Mouse (Mus musculus) layer of hippocampus, adult 18-20 months (tissue): ENCODE data around the gene Lrch1. TPM values are rescaled to one million over a fixed set of nuclear protein-coding genes. Genes with fewer than 3 reads are reported as not detected.
A peak's percentile ranks its signal among the peaks of the same experiment; 100 is the strongest.

Experiments
- DNase-seq, 2 experiments: peaks; one replicate each; pipeline ENCODE4 v3.0.0; 2022; ENCODE audit warnings: low spot score in 2 of 2
- total RNA-seq, 2 experiments: library from RNA; stranded (reverse); gene quantifications; 2 replicates each; pipeline ENCODE4 v1.2.3; 2021

Gene Lrch1
- total RNA-seq, 2 experiments from 2014 or later: 20.4 to 23.1 TPM

GRCm38 (mm10) chr14:74731221-74732078, 216.2 kb downstream of the Lrch1 start:
- no peak for DNase-seq

GRCm38 (mm10) chr14:74723541-74723940, 224.1 kb downstream of the Lrch1 start:
- no peak for DNase-seq

- peak; percentile 25 to 57 for DNase-seq
These were observed 238.6 kb downstream of the Lrch1 start for GRCm38 (mm10) chr14:74709054-74709453.

Other genes starting within 250 kb of the Lrch1 start
- gene Esd, start 215.6 kb downstream of the Lrch1 start, total RNA-seq: 10 to 100 TPM; 81.5 to 86.5 TPM
- 1 to 10 TPM in 1 of 2 experiments, under 1 TPM in 1; 0.81 to 1.1 TPM for gene Rubcnl, start 68.2 kb upstream of the Lrch1 start, total RNA-seq
- gene Lrrc63, start 183.0 kb upstream of the Lrch1 start, total RNA-seq: not detected
- 1 to 10 TPM; 5.2 to 6.0 TPM for gene Lcp1, start 183.2 kb upstream of the Lrch1 start, total RNA-seq